Mouse (Mus musculus) embryo, embryonic 10 days (tissue): ENCODE data around the gene Helz2.
A peak's percentile ranks its signal among the peaks of the same experiment; 100 is the strongest.

Experiments
- DNase-seq: peaks from one replicate; pipeline ENCODE4 v3.0.0-alpha.2; 2015; ENCODE audit warnings: low spot score

Helz2 gene

GRCm38 (mm10) chr2:181241602-181242313, at the start of gene Helz2:
Gene Helz2, minus strand, starts transcription at chr2:181242027.
- no peak for DNase-seq

GRCm38 (mm10) chr2:181290937-181291336, 49.1 kb upstream of the Helz2 start:
- DNase-seq, result no peak

GRCm38 (mm10) chr2:181288691-181289090, 46.9 kb upstream of the Helz2 start:
- no peak for DNase-seq

- peak; percentile 100 for DNase-seq
Observed at GRCm38 (mm10) chr2:181287958-181288350, 46.1 kb upstream of the Helz2 start, which contains the start of gene Gmeb2. Gene Gmeb2, minus strand, starts transcription at chr2:181288035.

GRCm38 (mm10) chr2:181287338-181287957, 45.6 kb upstream of the Helz2 start:
- DNase-seq, result peak; percentile 85

- DNase-seq, result peak; percentile 8
Observed at GRCm38 (mm10) chr2:181286629-181287337, 45.0 kb upstream of the Helz2 start.

GRCm38 (mm10) chr2:181279968-181280367, 38.1 kb upstream of the Helz2 start:
- no peak for DNase-seq

GRCm38 (mm10) chr2:181277866-181278265, 36.0 kb upstream of the Helz2 start:
- DNase-seq, result no peak

- DNase-seq, result no peak
Observed at GRCm38 (mm10) chr2:181276766-181277165, 34.9 kb upstream of the Helz2 start.

- DNase-seq, result no peak
Observed at GRCm38 (mm10) chr2:181274639-181275038, 32.8 kb upstream of the Helz2 start.

- DNase-seq, result no peak
Observed at GRCm38 (mm10) chr2:181273829-181274228, 32.0 kb upstream of the Helz2 start.

GRCm38 (mm10) chr2:181272092-181272491, 30.3 kb upstream of the Helz2 start:
- DNase-seq, result no peak

GRCm38 (mm10) chr2:181266839-181267238, 25.0 kb upstream of the Helz2 start:
- DNase-seq, result no peak

- no peak for DNase-seq
Observed at GRCm38 (mm10) chr2:181253248-181253647, 11.4 kb upstream of the Helz2 start.

- DNase-seq, result no peak
Observed at GRCm38 (mm10) chr2:181251841-181252240, 10.0 kb upstream of the Helz2 start.

- DNase-seq, result no peak
Observed at GRCm38 (mm10) chr2:181249217-181249616, 7.4 kb upstream of the Helz2 start.

GRCm38 (mm10) chr2:181245031-181245430, 3.2 kb upstream of the Helz2 start:
- DNase-seq, result no peak

- DNase-seq, result no peak
Observed at GRCm38 (mm10) chr2:181243706-181244394, 2.0 kb upstream of the Helz2 start.

GRCm38 (mm10) chr2:181242314-181242665, 463 bp upstream of the Helz2 start:
- no peak for DNase-seq

GRCm38 (mm10) chr2:181240806-181241440, 904 bp downstream of the Helz2 start:
- no peak for DNase-seq

GRCm38 (mm10) chr2:181239261-181239660, 2.6 kb downstream of the Helz2 start:
- no peak for DNase-seq

GRCm38 (mm10) chr2:181238861-181239260, 3.0 kb downstream of the Helz2 start:
- no peak for DNase-seq
